Mouse (Mus musculus) myocyte (in vitro differentiated cells): ENCODE results near the gene Rasgrp4.

ENCODE experiments used
- E2F4 ChIP-seq: IDR thresholded peaks from one replicate; pipeline ENCODE4 v1.6.1; 2011; ENCODE audit warnings: mild to moderate bottlenecking, control low read depth, moderate library complexity; ENCODE audit not compliant: insufficient read depth
- MAX ChIP-seq: IDR thresholded peaks from one replicate; pipeline ENCODE4 v1.6.1; 2011; ENCODE audit warnings: low read depth, mild to moderate bottlenecking, control low read depth
- MYOD1 ChIP-seq, 3 experiments: IDR thresholded peaks; one replicate each; pipeline ENCODE4 v1.6.1; 2011; ENCODE audit warnings: control low read depth in 2 of 3, low read depth in 2 of 3, mild to moderate bottlenecking in 2 of 3, moderate library complexity in 1 of 3; ENCODE audit not compliant: insufficient read length in 2 of 3, control insufficient read depth in 1 of 3
- MYOG ChIP-seq, 3 experiments: IDR thresholded peaks; one replicate each; pipeline ENCODE4 v1.6.1; 2011; ENCODE audit warnings: control low read depth in 2 of 3, low read depth in 2 of 3, mild to moderate bottlenecking in 2 of 3; ENCODE audit not compliant: insufficient read length in 2 of 3, control insufficient read depth in 1 of 3, insufficient read depth in 1 of 3
- POLR2A ChIP-seq: IDR thresholded peaks from one replicate; pipeline ENCODE4 v1.6.1; 2011; ENCODE audit warnings: low read depth, mild to moderate bottlenecking, control low read depth, moderate library complexity; ENCODE audit not compliant: insufficient read length
- POLR2AphosphoS2 ChIP-seq: IDR thresholded peaks from one replicate; pipeline ENCODE4 v1.6.1; 2011; ENCODE audit warnings: low read depth, control low read depth; ENCODE audit not compliant: insufficient read length
- TCF12 ChIP-seq: IDR thresholded peaks from one replicate; pipeline ENCODE4 v1.6.1; 2011; ENCODE audit warnings: mild to moderate bottlenecking, control low read depth; ENCODE audit not compliant: poor library complexity, insufficient read depth, severe bottlenecking
- USF1 ChIP-seq: IDR thresholded peaks from one replicate; pipeline ENCODE4 v1.6.1; 2011; ENCODE audit warnings: low read depth, mild to moderate bottlenecking, control low read depth, moderate library complexity

- TF ChIP-seq E2F4: no peak
- no peak for TF ChIP-seq MAX
- no peak for TF ChIP-seq MYOD1 (IDR thresholded peaks at IDR 0.05; ENCODE audit: control insufficient read depth in 1 of 3, insufficient read length in 2 of 3, low read depth in 2 of 3)
- no peak for TF ChIP-seq POLR2A
- no peak for TF ChIP-seq POLR2AphosphoS2
- TF ChIP-seq USF1: no peak
- TF ChIP-seq TCF12: no peak
- TF ChIP-seq MYOG (IDR thresholded peaks at IDR 0.05; ENCODE audit: control insufficient read depth in 1 of 3, insufficient read depth in 1 of 3, insufficient read length in 2 of 3, low read depth in 2 of 3): no peak
Observed at GRCm38 (mm10) chr7:29168121-29168695, 33.6 kb downstream of the Rasgrp4 start.
